Mouse (Mus musculus): Measurements from ENCODE around the gene Zfp28.
"Not testable (repeated sequence)": the region's sequence is repeated elsewhere in the genome, so short reads cannot be mapped to it uniquely, and the experiment has no call there.

Zfp28 gene

GRCm38 (mm10) chr7:6383044-6383455, at the start of gene Zfp28:
TSS of gene Zfp28 (plus strand) at chr7:6383295.
- DNase-seq (ENCODE audit: low spot score), result peak; percentile 89

GRCm38 (mm10) chr7:6339865-6340264, 43.2 kb upstream of the Zfp28 start:
- no peak for DNase-seq (ENCODE audit: low spot score)

GRCm38 (mm10) chr7:6343501-6344071, 39.5 kb upstream of the Zfp28 start, which contains the start of gene Gm3854:
TSS of gene Gm3854 (plus strand) at chr7:6343759.
- no peak for DNase-seq (ENCODE audit: low spot score)

- DNase-seq (ENCODE audit: low spot score), result no peak
Observed at GRCm38 (mm10) chr7:6344124-6344523, 39.0 kb upstream of the Zfp28 start.

- DNase-seq (ENCODE audit: low spot score), result no peak
Observed at GRCm38 (mm10) chr7:6358121-6358520, 25.0 kb upstream of the Zfp28 start.

- DNase-seq (ENCODE audit: low spot score), result peak; percentile 75
Observed at GRCm38 (mm10) chr7:6358937-6359590, 24.0 kb upstream of the Zfp28 start.

- no peak for DNase-seq (ENCODE audit: low spot score)
Observed at GRCm38 (mm10) chr7:6360477-6361060, 22.5 kb upstream of the Zfp28 start.

GRCm38 (mm10) chr7:6361756-6362155, 21.3 kb upstream of the Zfp28 start:
- no peak for DNase-seq (ENCODE audit: low spot score)

- DNase-seq (ENCODE audit: low spot score), result peak; percentile 98
Observed at GRCm38 (mm10) chr7:6362268-6363046, 20.6 kb upstream of the Zfp28 start.

- no peak for DNase-seq (ENCODE audit: low spot score)
Observed at GRCm38 (mm10) chr7:6363047-6363488, 20.0 kb upstream of the Zfp28 start, which contains the start of gene Zfp78. TSS of gene Zfp78 (plus strand) at chr7:6363280.

- DNase-seq (ENCODE audit: low spot score), result peak; percentile 21
Observed at GRCm38 (mm10) chr7:6364761-6365160, 18.3 kb upstream of the Zfp28 start.

- DNase-seq (ENCODE audit: low spot score), result no peak
Observed at GRCm38 (mm10) chr7:6367185-6367584, 15.9 kb upstream of the Zfp28 start.

GRCm38 (mm10) chr7:6368146-6368545, 14.9 kb upstream of the Zfp28 start:
- DNase-seq (ENCODE audit: low spot score), result not testable (repeated sequence)

- DNase-seq (ENCODE audit: low spot score), result no peak
Observed at GRCm38 (mm10) chr7:6369460-6369859, 13.6 kb upstream of the Zfp28 start.

GRCm38 (mm10) chr7:6372993-6373392, 10.1 kb upstream of the Zfp28 start:
- peak; percentile 39 for DNase-seq (ENCODE audit: low spot score)

- no peak for DNase-seq (ENCODE audit: low spot score)
Observed at GRCm38 (mm10) chr7:6378441-6378840, 4.7 kb upstream of the Zfp28 start.

GRCm38 (mm10) chr7:6381431-6381830, 1.7 kb upstream of the Zfp28 start:
- no peak for DNase-seq (ENCODE audit: low spot score)

GRCm38 (mm10) chr7:6384011-6384410, 916 bp downstream of the Zfp28 start:
- no peak for DNase-seq (ENCODE audit: low spot score)

- DNase-seq (ENCODE audit: low spot score), result peak; percentile 12
Observed at GRCm38 (mm10) chr7:6386995-6387394, 3.9 kb downstream of the Zfp28 start.

- DNase-seq (ENCODE audit: low spot score), result no peak
Observed at GRCm38 (mm10) chr7:6388971-6389370, 5.9 kb downstream of the Zfp28 start.

GRCm38 (mm10) chr7:6389449-6389848, 6.4 kb downstream of the Zfp28 start:
- DNase-seq (ENCODE audit: low spot score), result no peak
